Mouse (Mus musculus) thymus, adult 2 months (tissue): Measurements from ENCODE around the gene Tenm2.

Experiments
- CTCF ChIP-seq: fragments of 200-500 bp; IDR thresholded peaks from 2 replicates; pipeline ENCODE4 v1.5.1; 2012; ENCODE audit warnings: mild to moderate bottlenecking, control low read depth, low read length, moderate library complexity, borderline replicate concordance; ENCODE audit not compliant: control insufficient read depth, poor library complexity, insufficient read depth; ENCODE audit errors: extremely low read depth
- POLR2A ChIP-seq: fragments of 200-500 bp; IDR thresholded peaks from 2 replicates; pipeline ENCODE4 v1.6.1; 2012; ENCODE audit warnings: mild to moderate bottlenecking, low read length, control low read depth, moderate library complexity; ENCODE audit not compliant: control insufficient read depth, poor library complexity, insufficient read depth; ENCODE audit errors: extremely low read depth

GRCm38 (mm10) chr11:37065459-37065858 is 170.3 kb downstream of the Tenm2 start:
- no peak for TF ChIP-seq CTCF
- no peak for TF ChIP-seq POLR2A
